Mouse (Mus musculus): ENCODE results near the gene Gnas. TPM values are rescaled to one million over a fixed set of nuclear protein-coding genes. Genes with fewer than 3 reads are reported as not detected.

Gnas gene
- polyA plus RNA-seq, 1 experiment from 2014 or later = 1,470 TPM

DNA sequence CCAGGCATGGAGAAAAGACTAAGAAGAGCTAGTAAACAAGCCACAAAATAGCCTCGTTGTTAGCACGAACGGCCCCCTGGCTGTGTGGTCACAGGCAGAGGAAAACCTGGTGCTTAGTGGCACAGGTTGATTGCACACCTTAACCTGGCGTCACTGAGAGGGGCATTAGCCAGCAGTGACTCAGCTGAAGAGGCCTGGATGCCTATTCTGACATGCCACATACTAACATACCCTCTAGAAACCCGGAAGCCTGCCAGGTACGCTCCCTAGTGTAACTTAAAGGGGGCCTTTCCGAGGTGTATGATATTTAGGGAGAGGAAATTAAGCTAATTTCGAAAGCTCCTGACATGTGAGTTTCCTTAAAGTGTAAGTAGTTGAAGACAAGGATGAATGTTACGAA, 32.5 kb downstream of the Gnas start:
- no peaks in the 10 kb centered on the region for H3K36me3 ChIP-seq (ENCODE audit: control insufficient read depth, insufficient read depth, low read length)
- no peak for ATAC-seq (ENCODE audit: insufficient number of reproducible peaks, insufficient read depth, low FRiP score, low read depth)
- 87% methylated on average over 9 of the region's 9 CpGs for WGBS

DNA sequence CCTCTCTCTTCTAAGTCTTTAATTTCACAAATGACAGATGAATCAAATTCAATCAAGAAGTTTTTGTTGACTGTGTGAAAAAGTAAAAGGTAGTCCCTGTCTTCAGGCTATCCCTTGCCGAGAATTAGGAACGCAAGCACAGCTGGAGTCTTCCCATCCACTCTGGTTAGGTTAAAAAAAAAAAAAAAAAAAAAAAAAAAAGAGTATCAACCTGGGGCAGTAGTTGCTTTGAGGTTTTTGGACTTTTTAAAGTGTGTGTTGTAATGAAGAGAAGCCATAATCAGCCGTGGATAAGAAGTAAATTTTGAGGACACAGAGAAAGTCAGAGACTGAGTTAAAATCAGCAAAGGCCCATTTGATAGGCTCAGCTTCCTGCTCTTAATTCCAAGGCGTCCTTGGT, 41.9 kb downstream of the Gnas start:
- H3K27me3 ChIP-seq (ENCODE audit: control insufficient read depth, insufficient read depth, low read length) = no peaks in the 10 kb centered on the region
- 80% methylated on average over 4 of the region's 4 CpGs for WGBS
- no peak overlapping the region for H3K4me3 ChIP-seq (ENCODE audit: low read depth, low read length)
- H3K36me3 ChIP-seq (ENCODE audit: control insufficient read depth, insufficient read depth, low read length) = no peaks in the 10 kb centered on the region
- peak overlapping the region; percentile 70 for H3K4me2 ChIP-seq (replicated peaks; ENCODE audit: low read depth, low read length)
- H3K9me3 ChIP-seq (ENCODE audit: control insufficient read depth, low read depth, low read length) = no peaks in the 10 kb centered on the region
- no peak overlapping the region for H3K9ac ChIP-seq (replicated peaks; ENCODE audit: low read depth, low read length)
- no peak overlapping the region for H3K27ac ChIP-seq (ENCODE audit: low read length)
- ATAC-seq (ENCODE audit: insufficient number of reproducible peaks, insufficient read depth, low FRiP score, low read depth) = no peak
- H3K4me1 ChIP-seq (ENCODE audit: control insufficient read depth, insufficient read depth, low read length) = peaks cover 6% of the 10 kb centered on the region; the same call in 1 of the 2 replicates

More for the DNA sequence above, 32.5 kb downstream of the Gnas start:
- no peak overlapping the region for H3K4me2 ChIP-seq (replicated peaks; ENCODE audit: low read depth, low read length)
- H3K27ac ChIP-seq (ENCODE audit: low read length) = no peak overlapping the region
- no peak overlapping the region for H3K4me3 ChIP-seq (ENCODE audit: low read depth, low read length)
- no peaks in the 10 kb centered on the region for H3K27me3 ChIP-seq (ENCODE audit: control insufficient read depth, insufficient read depth, low read length)
- no peak overlapping the region for H3K9ac ChIP-seq (replicated peaks; ENCODE audit: low read depth, low read length)
- peaks cover 5% of the 10 kb centered on the region; the same call in 1 of the 2 replicates for H3K4me1 ChIP-seq (ENCODE audit: control insufficient read depth, insufficient read depth, low read length)
- H3K9me3 ChIP-seq (ENCODE audit: control insufficient read depth, low read depth, low read length) = no peaks in the 10 kb centered on the region

GRCm38 (mm10) chr2:174326481-174326880, 42.4 kb downstream of the Gnas start:
- 64% methylated on average over 8 of the region's 8 CpGs for WGBS
- H3K27ac ChIP-seq (ENCODE audit: low read length) = no peak overlapping the region

GRCm38 (mm10) chr2:174327295-174327981, 43.3 kb downstream of the Gnas start:
- Histone ChIP-seq H3K4me3 (ENCODE audit: low read depth, low read length) (peak overlapping the region; percentile 99), H3K27me3 (ENCODE audit: control insufficient read depth, insufficient read depth, low read length) (no peaks in the 10 kb centered on the region), H3K27ac (ENCODE audit: low read length) (peak overlapping the region; percentile 99; the same call in 1 of the 2 replicates), H3K36me3 (ENCODE audit: control insufficient read depth, insufficient read depth, low read length) (no peaks in the 10 kb centered on the region), H3K4me2 (replicated peaks; ENCODE audit: low read depth, low read length) (peak overlapping the region; percentile 70), H3K4me1 (ENCODE audit: control insufficient read depth, insufficient read depth, low read length) (peaks cover 9% of the 10 kb centered on the region; the same call in 1 of the 2 replicates), H3K9ac (replicated peaks; ENCODE audit: low read depth, low read length) (peak overlapping the region; percentile 37), H3K9me3 (ENCODE audit: control insufficient read depth, low read depth, low read length) (no peaks in the 10 kb centered on the region)
- WGBS = 58% methylated on average over 64 of the region's 64 CpGs
- peak; percentile 60 for ATAC-seq (ENCODE audit: insufficient number of reproducible peaks, insufficient read depth, low FRiP score, low read depth)

More at GRCm38 (mm10) chr2:174326481-174326880, 42.4 kb downstream of the Gnas start:
- no peak for ATAC-seq (ENCODE audit: insufficient number of reproducible peaks, insufficient read depth, low FRiP score, low read depth)
- Histone ChIP-seq H3K9ac (replicated peaks; ENCODE audit: low read depth, low read length) (no peak overlapping the region), H3K4me3 (ENCODE audit: low read depth, low read length) (peak overlapping the region; percentile 99), H3K36me3 (ENCODE audit: control insufficient read depth, insufficient read depth, low read length) (no peaks in the 10 kb centered on the region), H3K4me1 (ENCODE audit: control insufficient read depth, insufficient read depth, low read length) (peaks cover 6% of the 10 kb centered on the region; the same call in 1 of the 2 replicates), H3K27me3 (ENCODE audit: control insufficient read depth, insufficient read depth, low read length) (no peaks in the 10 kb centered on the region), H3K9me3 (ENCODE audit: control insufficient read depth, low read depth, low read length) (no peaks in the 10 kb centered on the region), H3K4me2 (replicated peaks; ENCODE audit: low read depth, low read length) (peak overlapping the region; percentile 70)

DNA sequence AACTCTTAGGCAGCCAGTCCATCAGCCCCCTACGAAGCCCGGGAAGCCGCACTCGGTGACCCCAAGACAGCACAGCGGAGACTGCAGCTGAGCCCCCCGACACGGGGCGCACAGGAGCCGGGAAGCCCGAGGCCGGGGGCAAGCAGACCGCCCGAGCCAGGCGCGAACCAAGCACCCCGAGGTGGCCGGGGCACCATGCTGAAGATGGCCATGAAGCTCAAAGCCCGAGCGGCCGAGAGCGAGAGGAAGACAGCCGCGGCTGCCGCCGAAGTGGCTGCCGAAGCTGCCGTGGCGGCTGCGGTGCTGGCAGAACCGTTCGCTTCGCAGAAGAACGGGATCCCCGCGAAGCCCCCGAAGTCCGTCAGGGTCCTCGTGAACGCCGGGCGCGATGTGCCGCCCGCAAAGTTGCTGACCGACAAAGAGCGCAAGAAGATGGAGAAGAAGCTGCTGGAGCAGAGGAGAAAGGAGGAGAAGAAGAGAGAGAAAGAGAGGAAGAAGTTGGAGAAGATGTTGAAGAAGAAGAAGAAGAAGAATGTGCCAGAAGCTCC, 44.3 kb downstream of the Gnas start:
- Histone ChIP-seq H3K4me1 (ENCODE audit: control insufficient read depth, insufficient read depth, low read length) (peaks cover 17% of the 10 kb centered on the region), H3K36me3 (ENCODE audit: control insufficient read depth, insufficient read depth, low read length) (no peaks in the 10 kb centered on the region), H3K4me2 (replicated peaks; ENCODE audit: low read depth, low read length) (peak overlapping the region; percentile 70), H3K4me3 (ENCODE audit: low read depth, low read length) (peak overlapping the region; percentile 99), H3K9me3 (ENCODE audit: control insufficient read depth, low read depth, low read length) (no peaks in the 10 kb centered on the region), H3K27me3 (ENCODE audit: control insufficient read depth, insufficient read depth, low read length) (no peaks in the 10 kb centered on the region), H3K9ac (replicated peaks; ENCODE audit: low read depth, low read length) (peak overlapping the region; percentile 100), H3K27ac (ENCODE audit: low read length) (peak overlapping the region; percentile 99)
- ATAC-seq (ENCODE audit: insufficient number of reproducible peaks, insufficient read depth, low FRiP score, low read depth) = no peak
- 41% methylated on average over 46 of the region's 46 CpGs for WGBS

DNA sequence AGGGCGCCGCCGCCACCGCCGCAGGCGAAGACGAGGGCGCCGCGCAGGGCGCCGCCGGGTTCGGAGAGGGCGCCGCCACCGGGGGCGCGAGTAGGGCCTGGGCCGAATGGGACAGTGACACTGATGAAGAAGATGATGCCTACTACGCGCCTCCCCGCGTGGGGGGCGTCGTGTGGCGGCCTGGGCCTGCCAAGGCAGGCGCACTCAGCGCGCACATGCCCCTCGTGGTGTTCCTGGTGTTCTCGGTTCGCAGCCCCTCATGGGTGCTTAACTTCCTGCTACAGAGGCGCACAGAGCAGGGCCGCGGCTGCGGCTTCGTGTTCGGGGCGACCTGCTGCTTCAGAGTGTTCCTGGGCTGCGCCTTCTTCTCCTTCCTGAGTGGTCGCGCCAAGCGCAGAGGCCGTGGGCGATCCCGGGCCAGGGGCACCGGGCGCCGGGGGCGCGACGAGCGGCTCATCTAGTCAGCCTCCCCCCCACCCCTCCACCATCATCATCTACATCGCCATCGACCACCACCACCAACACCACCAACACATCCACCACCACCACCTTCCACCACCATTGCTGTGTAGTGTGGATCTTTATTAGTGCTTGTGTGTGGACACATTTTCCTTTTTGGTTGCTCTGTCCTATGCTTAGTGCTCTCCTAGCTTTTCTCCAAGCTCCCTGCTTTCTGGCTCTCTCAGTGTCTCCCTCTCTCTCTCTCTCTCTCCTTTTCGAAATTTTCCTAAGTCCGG, 45.0 kb downstream of the Gnas start:
- Histone ChIP-seq H3K27ac (ENCODE audit: low read length) (peak overlapping the region; percentile 99), H3K4me2 (replicated peaks; ENCODE audit: low read depth, low read length) (peak overlapping the region; percentile 70), H3K9ac (replicated peaks; ENCODE audit: low read depth, low read length) (peak overlapping the region; percentile 100), H3K27me3 (ENCODE audit: control insufficient read depth, insufficient read depth, low read length) (no peaks in the 10 kb centered on the region), H3K9me3 (ENCODE audit: control insufficient read depth, low read depth, low read length) (no peaks in the 10 kb centered on the region), H3K36me3 (ENCODE audit: control insufficient read depth, insufficient read depth, low read length) (no peaks in the 10 kb centered on the region; the same call in 1 of the 2 replicates), H3K4me1 (ENCODE audit: control insufficient read depth, insufficient read depth, low read length) (peaks cover 24% of the 10 kb centered on the region), H3K4me3 (ENCODE audit: low read depth, low read length) (peak overlapping the region; percentile 99)
- 32% methylated on average over 58 of the region's 58 CpGs for WGBS
- ATAC-seq (ENCODE audit: insufficient number of reproducible peaks, insufficient read depth, low FRiP score, low read depth) = no peak; the same call in 1 of the 2 replicates

DNA sequence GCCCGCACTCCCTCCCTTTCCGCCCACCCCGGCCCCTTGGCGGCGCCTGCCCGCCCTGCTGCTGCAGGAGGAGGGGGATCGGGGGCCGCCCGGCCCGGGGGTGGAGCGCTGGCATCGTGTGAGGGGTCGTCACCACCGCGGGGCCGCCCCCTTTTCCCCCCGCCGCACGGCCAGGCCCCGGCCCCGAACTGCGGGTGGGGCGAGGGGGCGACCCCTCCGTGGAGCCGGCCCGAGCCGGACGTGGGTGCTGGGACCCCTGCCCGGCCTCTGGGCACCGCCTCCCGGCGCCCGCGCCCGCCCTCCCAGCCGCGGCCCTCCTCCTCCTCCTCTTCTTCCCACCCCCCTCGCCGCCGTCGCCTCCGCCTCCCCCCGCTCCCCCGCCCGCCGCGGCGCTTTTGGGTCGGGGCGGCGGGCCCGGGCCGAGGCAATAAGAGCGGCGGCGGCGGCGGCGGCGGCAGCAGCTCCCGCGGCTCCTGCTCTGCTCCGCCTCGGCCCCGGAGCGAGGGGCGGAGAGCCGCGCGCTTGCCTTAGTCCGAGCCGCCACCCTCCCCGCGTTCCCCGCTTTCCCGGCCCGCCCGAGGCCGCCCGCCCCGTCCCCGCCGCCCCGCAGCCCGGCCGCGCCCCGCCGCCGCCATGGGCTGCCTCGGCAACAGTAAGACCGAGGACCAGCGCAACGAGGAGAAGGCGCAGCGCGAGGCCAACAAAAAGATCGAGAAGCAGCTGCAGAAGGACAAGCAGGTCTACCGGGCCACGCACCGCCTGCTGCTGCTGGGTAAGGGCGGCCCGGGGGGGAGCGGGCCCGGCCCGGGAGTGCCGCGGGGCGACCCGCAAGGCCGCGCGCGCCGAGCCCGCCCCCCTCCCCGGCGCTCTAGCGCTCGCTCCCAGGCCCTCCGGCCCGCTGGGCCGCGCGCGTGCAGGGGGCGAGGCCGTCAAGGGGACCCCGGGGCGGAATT, 45.8 kb downstream of the Gnas start:
- peak overlapping the region; percentile 99 for H3K27ac ChIP-seq (ENCODE audit: low read length)
- H3K9me3 ChIP-seq (ENCODE audit: control insufficient read depth, low read depth, low read length) = no peaks in the 10 kb centered on the region
- H3K4me2 ChIP-seq (replicated peaks; ENCODE audit: low read depth, low read length) = peak overlapping the region; percentile 70
- peak overlapping the region; percentile 99 for H3K4me3 ChIP-seq (ENCODE audit: low read depth, low read length)
- peak; percentile 82 for ATAC-seq (ENCODE audit: insufficient number of reproducible peaks, insufficient read depth, low FRiP score, low read depth)
- H3K9ac ChIP-seq (replicated peaks; ENCODE audit: low read depth, low read length) = peak overlapping the region; percentile 100
- no peaks in the 10 kb centered on the region; the same call in 1 of the 2 replicates for H3K36me3 ChIP-seq (ENCODE audit: control insufficient read depth, insufficient read depth, low read length)
- no peaks in the 10 kb centered on the region for H3K27me3 ChIP-seq (ENCODE audit: control insufficient read depth, insufficient read depth, low read length)
- WGBS = under 1% methylated on average over 94 of the region's 131 CpGs
- peaks cover 32% of the 10 kb centered on the region for H3K4me1 ChIP-seq (ENCODE audit: control insufficient read depth, insufficient read depth, low read length)
